Mouse (Mus musculus) heart, adult 8-10 months (tissue): ENCODE measurements around the gene Rasl11a. TPM values are rescaled to one million over a fixed set of nuclear protein-coding genes. Genes with fewer than 3 reads are reported as not detected.
"Not testable (repeated sequence)": the region's sequence is repeated elsewhere in the genome, so short reads cannot be mapped to it uniquely, and the experiment has no call there.

ENCODE experiments used
- DNase-seq: peaks from one replicate; pipeline ENCODE4 v3.0.0; 2022; ENCODE audit warnings: low spot score
- total RNA-seq, 4 experiments: library from RNA; stranded (reverse); gene quantifications; 2 replicates each; pipeline ENCODE4 v1.2.4; 2022

Gene Rasl11a
- total RNA-seq, 4 experiments from 2014 or later, result 1.3 to 2.6 (median 2.0) TPM

GRCm38 (mm10) chr5:146841996-146842395 is 2.9 kb upstream of the Rasl11a start:
- DNase-seq, result no peak

- no peak for DNase-seq
These were observed 450 bp upstream of the Rasl11a start for GRCm38 (mm10) chr5:146844301-146844941.

GRCm38 (mm10) chr5:146846489-146846888 is 1.6 kb downstream of the Rasl11a start:
- peak; percentile 58 for DNase-seq

GRCm38 (mm10) chr5:146848936-146849582 is 4.2 kb downstream of the Rasl11a start:
- no peak for DNase-seq

GRCm38 (mm10) chr5:146856106-146856505 is 11.2 kb downstream of the Rasl11a start:
- no peak for DNase-seq

GRCm38 (mm10) chr5:146857620-146858019 is 12.7 kb downstream of the Rasl11a start:
- DNase-seq, result no peak

- no peak for DNase-seq
These were observed 13.9 kb downstream of the Rasl11a start for GRCm38 (mm10) chr5:146858772-146859171.

- no peak for DNase-seq
These were observed 14.4 kb downstream of the Rasl11a start for GRCm38 (mm10) chr5:146859246-146859645.

GRCm38 (mm10) chr5:146860222-146860998 is 15.5 kb downstream of the Rasl11a start:
- DNase-seq, result no peak

GRCm38 (mm10) chr5:146861588-146861987 is 16.7 kb downstream of the Rasl11a start:
- no peak for DNase-seq

GRCm38 (mm10) chr5:146865511-146865910 is 20.6 kb downstream of the Rasl11a start:
- DNase-seq, result no peak

- DNase-seq, result no peak
These were observed 21.4 kb downstream of the Rasl11a start for GRCm38 (mm10) chr5:146866277-146866676.

- no peak for DNase-seq
These were observed 22.5 kb downstream of the Rasl11a start for GRCm38 (mm10) chr5:146867246-146867945.

GRCm38 (mm10) chr5:146867946-146868314 is 23.1 kb downstream of the Rasl11a start:
- DNase-seq, result no peak

GRCm38 (mm10) chr5:146872981-146873631 is 28.2 kb downstream of the Rasl11a start:
- no peak for DNase-seq

- no peak for DNase-seq
These were observed 31.2 kb downstream of the Rasl11a start for GRCm38 (mm10) chr5:146876024-146876423.

- DNase-seq, result not testable (repeated sequence)
These were observed 33.0 kb downstream of the Rasl11a start for GRCm38 (mm10) chr5:146877882-146878281.

GRCm38 (mm10) chr5:146882261-146882660 is 37.4 kb downstream of the Rasl11a start:
- no peak for DNase-seq

GRCm38 (mm10) chr5:146883053-146883452 is 38.2 kb downstream of the Rasl11a start:
- no peak for DNase-seq

GRCm38 (mm10) chr5:146883486-146884272 is 38.8 kb downstream of the Rasl11a start:
- DNase-seq, result no peak

- peak; percentile 15 for DNase-seq
These were observed 46.3 kb downstream of the Rasl11a start for GRCm38 (mm10) chr5:146891127-146891526.
